Mouse (Mus musculus) activated CD4-positive, CD25-positive, alpha-beta regulatory T cell, adult 4 months (primary cell): ENCODE results near the gene Ttll10. TPM values are rescaled to one million over a fixed set of nuclear protein-coding genes. Genes with fewer than 3 reads are reported as not detected.

Experiments
- ATAC-seq: one replicate; pipeline ENCODE4 v1.8.0; 2017
- polyA plus RNA-seq, 2 experiments: library from polyadenylated mRNA; unstranded; fragments of 100-300 nt; shearing (Covaris generic); gene quantifications; one replicate each; pipeline ENCODE4 v1.2.1; 2017

Ttll10 gene
- polyA plus RNA-seq, result not detected

- ATAC-seq, result no peak
Observed at GRCm38 (mm10) chr4:156059261-156059660, at the start of gene Ttll10. Gene Ttll10 (minus strand): TSS chr4:156059414.

GRCm38 (mm10) chr4:156103342-156103741 is 44.1 kb upstream of the Ttll10 start:
- no peak for ATAC-seq

DNA sequence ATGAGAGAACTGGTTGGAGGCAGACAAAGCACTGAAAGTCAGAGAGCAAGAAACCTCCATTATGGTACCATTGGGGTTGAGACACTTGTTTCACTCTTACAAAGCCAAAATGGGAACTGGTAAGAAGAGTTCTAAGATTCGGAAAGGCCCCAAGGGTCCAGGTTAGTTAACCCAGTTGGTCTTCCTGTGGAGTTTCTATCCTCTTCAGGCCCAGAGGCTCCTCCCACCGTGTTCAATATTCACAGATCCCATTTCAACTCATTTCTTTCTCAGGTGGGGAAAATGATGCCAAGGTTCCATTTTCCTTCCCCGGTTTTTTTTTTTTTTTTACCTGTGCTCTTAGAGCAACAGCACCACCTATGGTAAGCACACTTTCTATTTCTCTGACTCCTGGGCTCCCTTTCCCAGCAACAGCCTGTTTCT is 42.3 kb upstream of the Ttll10 start:
- no peak for ATAC-seq

DNA sequence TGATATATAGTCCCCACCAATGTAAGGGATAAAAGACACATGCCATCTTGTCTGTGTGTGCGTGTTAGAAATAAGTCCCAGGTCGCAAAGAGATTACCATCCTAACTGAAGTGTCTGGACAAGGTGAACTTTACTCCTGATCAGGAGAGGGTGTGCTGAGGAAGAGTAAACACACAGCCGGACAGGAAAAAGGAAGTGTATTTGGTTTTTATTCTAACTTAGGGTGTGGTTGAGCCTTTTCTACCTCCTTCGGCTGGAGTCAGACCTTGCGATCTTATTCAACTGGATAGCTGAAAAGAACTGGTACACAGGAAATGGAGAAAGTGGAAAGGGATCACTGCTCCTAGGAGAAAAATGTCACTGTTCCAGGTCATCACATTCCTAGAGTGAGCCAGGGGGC is 41.3 kb upstream of the Ttll10 start:
- no peak for ATAC-seq

GRCm38 (mm10) chr4:156099427-156099826 is 40.2 kb upstream of the Ttll10 start:
- no peak for ATAC-seq

GRCm38 (mm10) chr4:156097770-156098366 is 38.7 kb upstream of the Ttll10 start:
- no peak for ATAC-seq

DNA sequence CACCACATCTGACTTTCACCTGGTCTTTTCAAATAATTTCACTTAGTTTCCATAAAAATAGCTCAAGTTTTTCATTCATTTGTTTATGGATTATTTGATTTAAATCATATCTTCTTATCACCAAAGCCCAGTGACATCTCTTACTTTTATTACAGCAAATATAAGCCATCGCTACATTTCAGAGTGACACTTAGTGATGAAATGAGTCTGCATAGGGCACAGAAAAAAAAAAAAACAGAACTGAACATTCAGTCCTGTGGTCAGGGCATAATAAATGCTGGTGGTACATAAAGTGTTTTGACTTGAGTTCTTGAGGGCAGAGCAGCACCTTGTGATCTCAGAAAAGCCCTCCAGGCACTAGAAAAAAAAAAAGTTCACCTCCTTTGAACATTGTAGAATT is 37.0 kb upstream of the Ttll10 start:
- no peak for ATAC-seq

GRCm38 (mm10) chr4:156093758-156094157 is 34.5 kb upstream of the Ttll10 start:
- ATAC-seq, result no peak

DNA sequence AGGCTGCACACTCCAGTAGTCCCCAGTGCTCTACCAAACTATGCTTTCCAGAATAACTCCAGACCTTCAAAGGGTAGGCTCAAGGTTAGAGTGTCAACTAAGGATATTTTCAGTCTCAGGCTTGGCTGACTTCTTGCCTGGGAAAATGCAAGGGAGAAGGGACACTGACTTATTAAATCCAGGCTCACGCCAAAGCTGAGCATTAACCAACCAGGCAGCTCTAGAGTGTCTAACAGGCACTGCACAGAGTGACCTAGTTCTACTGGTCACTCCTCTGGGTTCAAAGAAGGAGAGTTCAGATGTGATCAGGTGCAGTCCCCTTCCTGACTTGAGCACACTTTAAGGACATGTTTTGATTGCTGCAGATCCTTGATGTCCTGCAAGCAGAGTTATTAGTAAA is 33.6 kb upstream of the Ttll10 start:
- ATAC-seq, result no peak

DNA sequence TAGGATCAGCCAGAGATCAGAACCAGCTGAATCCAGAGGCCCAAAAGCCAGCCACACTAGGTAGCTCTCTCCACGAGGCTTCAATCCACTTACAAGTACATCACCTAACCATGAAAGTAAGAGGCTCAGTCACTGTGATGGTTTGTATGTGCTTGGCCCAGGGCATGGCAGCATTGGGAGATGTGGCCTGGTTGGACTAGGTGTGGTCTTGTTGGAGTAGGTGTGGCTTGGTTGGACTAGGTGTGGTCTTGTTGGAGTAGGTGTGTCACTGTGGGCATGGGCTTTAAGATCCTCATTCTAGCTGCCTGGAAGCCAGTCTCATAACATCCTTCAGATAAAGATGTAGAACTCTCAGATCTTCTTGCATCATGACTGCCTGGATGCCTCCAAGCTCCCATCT is 32.0 kb upstream of the Ttll10 start:
- ATAC-seq, result no peak

DNA sequence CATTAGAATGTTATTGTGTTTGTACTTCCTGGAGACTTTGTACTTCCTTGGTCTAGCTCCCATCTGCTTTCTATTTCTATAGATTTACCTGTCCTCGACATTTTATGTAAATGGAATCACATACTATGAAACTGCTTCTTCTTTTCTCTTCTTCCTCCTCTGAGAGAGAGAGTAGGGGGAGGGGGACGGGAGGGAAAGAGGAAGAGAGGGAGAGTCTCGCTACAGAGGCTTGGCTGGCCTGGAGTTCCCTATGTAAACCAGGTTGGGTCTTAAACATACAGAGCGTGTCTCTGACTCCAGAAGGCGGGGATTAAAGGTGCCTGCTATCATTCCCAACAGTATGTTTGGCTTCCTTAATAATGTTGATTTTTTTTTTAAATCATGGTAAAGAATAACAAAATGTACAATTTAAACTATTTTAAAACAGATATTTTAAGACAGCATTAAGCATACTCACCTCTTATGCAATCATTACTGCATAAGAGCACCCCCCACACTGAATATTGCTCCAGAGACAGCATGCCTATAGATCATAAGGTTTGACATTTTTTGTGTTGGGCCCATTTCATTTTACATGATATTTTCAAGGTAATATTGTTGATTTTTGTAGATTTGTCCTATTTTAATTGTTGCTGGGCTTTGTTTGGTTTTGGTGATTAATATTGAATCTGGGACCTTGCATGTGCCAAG is 28.3 kb upstream of the Ttll10 start:
- ATAC-seq, result no peak

GRCm38 (mm10) chr4:156085256-156085655 is 26.0 kb upstream of the Ttll10 start:
- ATAC-seq, result no peak

DNA sequence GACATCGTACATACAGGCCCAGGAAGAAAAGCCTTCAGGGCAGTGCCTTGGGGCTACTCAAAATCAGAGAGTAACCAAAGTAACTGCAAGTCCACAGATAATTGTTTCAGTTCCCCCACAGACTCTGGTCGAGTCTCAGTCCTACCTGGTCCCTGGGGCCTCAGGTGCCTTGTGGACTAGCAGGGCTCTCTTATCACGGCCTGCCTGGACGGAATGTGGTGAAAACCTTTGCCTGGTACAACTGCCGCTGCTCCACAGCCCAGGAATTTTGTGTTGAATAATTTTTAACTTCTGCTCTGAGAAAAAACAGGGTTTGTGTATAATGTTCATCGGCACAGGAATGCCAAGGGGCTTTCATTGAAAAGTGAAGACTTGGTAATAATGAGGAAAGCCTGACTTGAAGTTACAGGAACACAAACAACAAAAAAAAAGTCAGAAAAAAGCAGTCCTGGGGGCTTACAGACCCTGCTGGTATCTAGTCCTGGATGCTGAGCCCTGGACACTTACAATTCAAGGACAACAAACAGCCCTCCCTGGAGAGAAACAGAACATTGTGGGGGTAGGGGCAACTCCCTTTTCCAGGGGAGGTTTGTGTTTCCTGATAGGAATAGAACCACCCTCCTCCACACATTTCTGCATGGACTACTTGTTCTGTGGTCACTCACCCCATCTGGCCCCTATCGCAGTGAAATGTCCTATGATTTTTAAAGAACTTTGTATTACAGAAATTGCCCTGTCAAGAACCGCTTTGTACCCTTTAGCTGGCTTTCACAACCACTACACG is 25.1 kb upstream of the Ttll10 start:
- no peak for ATAC-seq

DNA sequence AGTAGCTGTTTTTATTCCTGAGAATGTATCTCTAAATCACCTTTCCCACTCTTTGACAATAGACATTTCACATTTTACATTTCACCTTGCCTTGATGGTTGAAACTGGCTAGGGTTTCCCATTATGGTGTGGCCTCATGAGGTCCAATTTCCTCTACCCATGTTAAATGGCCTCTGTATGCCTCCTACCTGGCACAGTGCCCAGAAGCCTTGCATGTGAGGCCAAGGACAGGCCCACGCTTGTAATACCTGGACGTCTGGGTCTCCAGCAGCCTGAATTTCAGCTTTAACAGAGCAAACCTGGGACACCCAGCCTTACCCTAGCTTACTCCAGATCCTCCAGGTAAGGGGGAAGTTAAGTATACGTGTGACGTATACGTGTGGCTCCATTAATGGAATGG is 24.1 kb upstream of the Ttll10 start:
- no peak for ATAC-seq

GRCm38 (mm10) chr4:156082621-156083234 is 23.5 kb upstream of the Ttll10 start:
- ATAC-seq, result no peak

DNA sequence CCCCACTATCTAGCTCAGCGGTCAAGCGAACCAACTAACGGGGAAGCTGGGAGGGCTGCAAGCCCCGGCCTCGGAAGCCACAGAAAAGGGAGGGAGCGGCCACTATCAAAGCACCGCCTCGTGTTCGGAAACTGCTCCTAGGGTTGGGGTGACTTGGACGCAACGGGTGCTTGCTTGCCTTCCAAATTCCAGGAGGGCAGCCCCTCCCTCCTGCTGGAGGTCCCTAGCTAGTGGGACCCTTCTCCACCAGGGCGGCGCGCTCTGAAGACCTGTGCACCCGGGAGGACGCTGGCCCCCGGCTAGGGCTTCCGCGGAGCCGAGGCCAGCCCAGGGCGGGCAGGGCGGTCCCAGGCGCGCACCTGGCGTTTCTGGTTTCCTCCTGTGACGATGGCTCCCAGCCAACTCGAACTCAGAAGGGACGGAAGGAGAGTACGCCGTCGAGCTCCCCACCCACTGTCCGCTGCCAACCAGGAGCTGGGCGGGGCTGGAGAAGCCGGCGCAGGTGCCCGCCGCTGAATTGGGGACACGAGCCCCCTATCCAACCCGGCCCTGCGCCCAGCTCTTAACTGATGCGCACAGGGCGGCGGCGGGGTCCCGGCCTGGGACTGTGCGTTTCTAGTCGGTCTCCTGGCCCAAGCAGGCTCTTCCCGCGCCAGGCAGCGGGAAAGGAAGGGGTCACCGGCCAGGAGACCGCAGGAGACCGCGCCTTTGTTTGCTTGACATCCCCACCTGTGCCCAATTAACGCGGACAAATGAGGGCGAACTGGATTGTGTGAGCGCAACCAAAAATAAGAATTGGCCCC is 18.5 kb upstream of the Ttll10 start:
- peak; percentile 85 for ATAC-seq

GRCm38 (mm10) chr4:156076911-156077382 is 17.7 kb upstream of the Ttll10 start:
- peak; percentile 57 for ATAC-seq

- ATAC-seq, result no peak
Observed at GRCm38 (mm10) chr4:156070716-156071115, 11.5 kb upstream of the Ttll10 start.

DNA sequence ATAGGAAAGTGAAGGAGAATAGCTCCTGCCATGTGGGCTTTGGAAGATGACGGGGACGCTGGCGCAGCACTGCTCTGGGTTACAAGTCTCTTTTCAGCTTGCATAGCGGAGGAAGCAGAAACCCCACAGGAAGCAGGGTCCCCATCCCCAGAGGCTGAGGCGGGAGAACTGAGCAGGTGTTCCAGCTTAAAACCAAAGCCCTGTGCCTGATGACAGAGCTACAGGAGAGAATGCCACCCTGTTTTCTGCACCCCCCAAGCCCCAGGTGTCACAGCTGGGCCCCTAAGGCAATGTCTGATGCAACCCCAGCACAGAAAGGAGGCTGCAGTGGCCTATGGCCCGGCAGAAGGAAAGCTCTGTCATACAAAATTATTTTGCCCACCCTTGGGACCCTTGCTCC is 11.1 kb upstream of the Ttll10 start:
- no peak for ATAC-seq

- ATAC-seq, result no peak
Observed at GRCm38 (mm10) chr4:156069701-156070100, 10.5 kb upstream of the Ttll10 start.

DNA sequence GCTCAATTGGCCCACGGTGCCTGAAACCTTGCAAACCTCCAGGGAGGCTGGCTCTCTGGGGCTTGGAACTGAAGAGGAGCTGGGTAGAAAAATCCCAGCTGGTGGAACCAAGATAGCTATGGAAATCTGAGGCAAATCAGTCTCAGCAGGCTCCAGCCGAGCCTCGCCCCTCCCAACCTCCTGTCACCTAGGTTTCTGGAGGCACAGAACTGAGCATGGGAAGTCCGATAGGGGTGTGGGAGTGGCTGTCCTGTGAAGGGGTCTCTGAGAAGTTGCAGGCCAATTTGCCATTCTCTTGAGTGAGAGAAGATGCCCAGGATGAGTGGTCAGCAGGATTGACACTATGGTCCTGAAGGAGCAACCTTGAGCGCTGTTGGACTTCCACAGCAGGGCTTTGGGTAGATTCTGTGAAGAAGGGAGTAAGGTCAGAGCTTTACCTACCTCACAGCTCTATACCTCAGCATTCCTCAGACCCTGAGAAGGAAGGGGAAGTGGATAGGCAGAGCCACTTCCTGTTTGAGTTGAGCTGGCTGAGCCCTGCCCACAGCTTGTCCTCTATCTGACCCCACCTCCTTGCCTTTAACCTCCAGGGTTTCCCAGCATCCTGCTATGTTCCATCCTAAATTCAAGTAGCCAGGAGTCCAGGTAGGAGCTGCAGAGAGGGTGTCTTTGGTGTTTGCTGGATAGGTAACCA is 8.2 kb upstream of the Ttll10 start:
- ATAC-seq, result peak; percentile 82
